Mouse (Mus musculus) heart, embryonic 16.5 days (tissue): Measurements from ENCODE around the gene Zfp775. TPM values are rescaled to one million over a fixed set of nuclear protein-coding genes. Genes with fewer than 3 reads are reported as not detected.

ENCODE experiments used
- ATAC-seq: fragments of 200-750 bp; cut with Nextera tagmentation; replicated peaks from 2 replicates; pipeline ENCODE4 v1.8.0; 2017; ENCODE audit warnings: moderate number of reproducible peaks; ENCODE audit not compliant: insufficient read depth, low FRiP score; ENCODE audit errors: extremely low read depth
- H3K27ac ChIP-seq: fragments of 300-500 bp; sonication (generic); 2 replicates; pipeline ENCODE4 v1.5.1; 2014; ENCODE audit warnings: mild to moderate bottlenecking, low read length, control low read depth, moderate library complexity
- H3K27me3 ChIP-seq: fragments of 300-500 bp; sonication (generic); 2 replicates; pipeline ENCODE4 v1.6.1; 2014; ENCODE audit warnings: low read length, mixed read lengths; ENCODE audit not compliant: control insufficient read depth, insufficient read depth
- H3K36me3 ChIP-seq: fragments of 300-500 bp; sonication (generic); 2 replicates; pipeline ENCODE4 v1.6.1; 2014; ENCODE audit not compliant: control insufficient read depth, insufficient read depth
- H3K4me1 ChIP-seq: fragments of 300-500 bp; sonication (generic); 2 replicates; pipeline ENCODE4 v1.6.1; 2014; ENCODE audit warnings: low read length, mixed read lengths; ENCODE audit not compliant: control insufficient read depth, insufficient read depth
- H3K4me2 ChIP-seq: fragments of 300-500 bp; sonication (generic); 2 replicates; pipeline ENCODE4 v1.6.1; 2014; ENCODE audit warnings: low read depth, mild to moderate bottlenecking, control low read depth, low read length
- H3K4me3 ChIP-seq: fragments of 300-500 bp; sonication (generic); 2 replicates; pipeline ENCODE4 v1.5.1; 2014; ENCODE audit warnings: mild to moderate bottlenecking, control low read depth, low read length
- H3K9ac ChIP-seq: fragments of 300-500 bp; sonication (generic); 2 replicates; pipeline ENCODE4 v1.6.1; 2014; ENCODE audit warnings: low read length, control low read depth
- H3K9me3 ChIP-seq: fragments of 300-500 bp; sonication (generic); replicated peaks from 2 replicates; pipeline ENCODE4 v1.6.1; 2016; ENCODE audit warnings: low read length; ENCODE audit not compliant: control insufficient read depth
- WGBS: fragments of 180-500 bp; shearing (Covaris S2); extraction: QIAGEN DNeasy Blood & Tissue Kit; methylation state at CpG from one replicate; pipeline ENCODE4 v1.1.7; 2014; 5-methylcytosine and 5-hydroxymethylcytosine counted together
- polyA plus RNA-seq: library from polyadenylated mRNA; unstranded; fragments of >200 nt; fragmentation: Nextera tagmentation; extraction: Ambion mirVana; gene quantifications from 2 replicates; pipeline ENCODE4 v1.2.1, GENCODE M21; 2015

Gene Zfp775
- polyA plus RNA-seq, 1 experiment from 2014 or later: 6.2 TPM

GRCm38 (mm10) chr6:48646995-48647394 lies 45.1 kb downstream of the Zfp775 start, which contains the start of gene Gimap8:
Gene Gimap8, plus strand, starts transcription at chr6:48647234.
- Histone ChIP-seq H3K4me1 (no peaks in the 10 kb centered on the region), H3K36me3 (no peaks in the 10 kb centered on the region), H3K4me3 (0 out of 2 replicates have a peak within 1 kb of the TSS, but pooled peaks have one; percentile 5), H3K27me3 (no peaks in the 10 kb centered on the region), H3K9me3 (no peaks in the 10 kb centered on the region), H3K9ac (no peak within 1 kb of the TSS), H3K4me2 (peak within 1 kb of the TSS; percentile 3; the same call in 1 of the 2 replicates), H3K27ac (no peak within 1 kb of the TSS)
- 30% methylated on average over 3 of the region's 3 CpGs for WGBS
- ATAC-seq: peak; percentile 73

- H3K9ac ChIP-seq: no peak overlapping the region
- no peaks in the 10 kb centered on the region for H3K9me3 ChIP-seq
- no peaks in the 10 kb centered on the region for H3K4me1 ChIP-seq
- no peak overlapping the region for H3K27ac ChIP-seq
- peak overlapping the region; percentile 3; the same call in 1 of the 2 replicates for H3K4me2 ChIP-seq
- no peaks in the 10 kb centered on the region for H3K27me3 ChIP-seq
- ATAC-seq: no peak
- 0 out of 2 replicates have a peak overlapping the region, but pooled peaks have one; percentile 5 for H3K4me3 ChIP-seq
- H3K36me3 ChIP-seq: no peaks in the 10 kb centered on the region
- WGBS: 77% methylated on average over 2 of the region's 2 CpGs
Measured at GRCm38 (mm10) chr6:48647611-48648010, 45.7 kb downstream of the Zfp775 start.

GRCm38 (mm10) chr6:48648779-48649178 lies 46.9 kb downstream of the Zfp775 start:
- H3K4me1 ChIP-seq: no peaks in the 10 kb centered on the region
- 70% methylated on average over 4 of the region's 4 CpGs for WGBS
- no peak overlapping the region for H3K4me3 ChIP-seq

GRCm38 (mm10) chr6:48650041-48650440 lies 48.2 kb downstream of the Zfp775 start:
- Histone ChIP-seq H3K9me3 (no peaks in the 10 kb centered on the region), H3K27ac (no peak overlapping the region), H3K27me3 (no peaks in the 10 kb centered on the region), H3K4me3 (no peak overlapping the region), H3K9ac (no peak overlapping the region), H3K4me1 (no peaks in the 10 kb centered on the region), H3K4me2 (no peak overlapping the region), H3K36me3 (no peaks in the 10 kb centered on the region)
- ATAC-seq: no peak
- 82% methylated on average over 9 of the region's 9 CpGs for WGBS

More at GRCm38 (mm10) chr6:48648779-48649178, 46.9 kb downstream of the Zfp775 start:
- no peak for ATAC-seq
- Histone ChIP-seq H3K4me2 (no peak overlapping the region), H3K9ac (no peak overlapping the region), H3K27ac (no peak overlapping the region), H3K9me3 (no peaks in the 10 kb centered on the region), H3K36me3 (no peaks in the 10 kb centered on the region), H3K27me3 (no peaks in the 10 kb centered on the region)

- Histone ChIP-seq H3K4me1 (no peaks in the 10 kb centered on the region), H3K36me3 (no peaks in the 10 kb centered on the region), H3K27me3 (no peaks in the 10 kb centered on the region), H3K4me2 (no peak overlapping the region), H3K9ac (no peak overlapping the region), H3K9me3 (no peaks in the 10 kb centered on the region), H3K4me3 (no peak overlapping the region), H3K27ac (no peak overlapping the region)
- no peak for ATAC-seq
- WGBS: 66% methylated on average over 5 of the region's 5 CpGs
Measured at GRCm38 (mm10) chr6:48658721-48659120, 56.9 kb downstream of the Zfp775 start.

- Histone ChIP-seq H3K27me3 (no peaks in the 10 kb centered on the region), H3K27ac (no peak overlapping the region), H3K36me3 (no peaks in the 10 kb centered on the region), H3K4me1 (no peaks in the 10 kb centered on the region), H3K9me3 (no peaks in the 10 kb centered on the region), H3K4me2 (no peak overlapping the region), H3K9ac (no peak overlapping the region), H3K4me3 (no peak overlapping the region)
- WGBS: 84% methylated on average over 4 of the region's 4 CpGs
- ATAC-seq: no peak
Measured at GRCm38 (mm10) chr6:48664750-48665149, 62.9 kb downstream of the Zfp775 start.

GRCm38 (mm10) chr6:48665471-48665870 lies 63.6 kb downstream of the Zfp775 start:
- Histone ChIP-seq H3K27me3 (no peaks in the 10 kb centered on the region), H3K9ac (no peak overlapping the region), H3K4me1 (no peaks in the 10 kb centered on the region), H3K9me3 (no peaks in the 10 kb centered on the region), H3K4me3 (no peak overlapping the region), H3K4me2 (no peak overlapping the region), H3K27ac (no peak overlapping the region), H3K36me3 (no peaks in the 10 kb centered on the region)
- WGBS: 87% methylated on average over 9 of the region's 9 CpGs
- no peak for ATAC-seq

GRCm38 (mm10) chr6:48666159-48666586 lies 64.3 kb downstream of the Zfp775 start:
- Histone ChIP-seq H3K4me1 (no peaks in the 10 kb centered on the region), H3K4me2 (no peak overlapping the region), H3K9me3 (no peaks in the 10 kb centered on the region), H3K27me3 (no peaks in the 10 kb centered on the region), H3K36me3 (no peaks in the 10 kb centered on the region), H3K27ac (no peak overlapping the region), H3K4me3 (no peak overlapping the region), H3K9ac (no peak overlapping the region)
- 54% methylated on average over 7 of the region's 7 CpGs for WGBS
- no peak for ATAC-seq

- Histone ChIP-seq H3K4me3 (no peak overlapping the region), H3K27me3 (no peaks in the 10 kb centered on the region), H3K4me2 (no peak overlapping the region), H3K36me3 (no peaks in the 10 kb centered on the region), H3K27ac (no peak overlapping the region), H3K4me1 (no peaks in the 10 kb centered on the region), H3K9me3 (no peaks in the 10 kb centered on the region), H3K9ac (no peak overlapping the region)
- ATAC-seq: no peak
Measured at GRCm38 (mm10) chr6:48668022-48668421, 66.2 kb downstream of the Zfp775 start.
